Mouse (Mus musculus): ENCODE measurements around the gene Sox6. TPM values are rescaled to one million over a fixed set of nuclear protein-coding genes. Genes with fewer than 3 reads are reported as not detected.

Sox6 gene
- polyA plus RNA-seq, 1 experiment, result 3.9 TPM

GRCm38 (mm10) chr7:115545585-115546374 lies 492.8 kb downstream of the Sox6 start:
- Histone ChIP-seq H3K4me3 (replicated peaks; ENCODE audit: extremely low read depth, low read depth, low read length) (no peak overlapping the region), H3K4me1 (ENCODE audit: control insufficient read depth, insufficient read depth, low read length) (no peaks in the 10 kb centered on the region)
- TF ChIP-seq POLR2A (IDR thresholded peaks at IDR 0.05; ENCODE audit: borderline replicate concordance, extremely low read depth, low read depth, low read length), result no peak
- DNase-seq, result no peak
- WGBS, result 91% methylated on average over 4 of the region's 4 CpGs

DNA sequence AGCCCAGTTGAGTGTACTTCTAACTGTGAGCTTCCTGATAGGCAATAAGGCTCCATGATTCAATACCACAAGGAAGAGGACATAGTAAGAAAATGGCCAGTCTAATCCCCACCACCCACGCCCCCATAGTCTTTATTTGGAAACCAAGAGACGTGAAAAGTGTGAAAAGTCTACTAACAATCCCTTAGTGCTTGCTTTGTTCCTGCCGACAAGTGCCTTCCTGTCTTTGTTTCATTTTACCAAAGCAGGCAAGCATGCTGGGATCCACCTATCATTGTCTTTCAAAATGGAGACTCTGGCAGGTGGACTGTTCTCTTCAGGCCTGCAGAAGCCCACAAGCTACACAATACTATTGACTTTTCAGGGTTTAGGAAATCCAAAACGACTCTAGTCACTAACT lies 495.0 kb downstream of the Sox6 start:
- DNase-seq, result no peak
- TF ChIP-seq CTCF (IDR thresholded peaks at IDR 0.05; ENCODE audit: insufficient read depth, low read length) (no peak), POLR2A (IDR thresholded peaks at IDR 0.05; ENCODE audit: borderline replicate concordance, extremely low read depth, low read depth, low read length) (no peak)
- 52% methylated on average over 4 of the region's 4 CpGs for WGBS
- Histone ChIP-seq H3K4me3 (replicated peaks; ENCODE audit: extremely low read depth, low read depth, low read length) (no peak overlapping the region), H3K4me1 (ENCODE audit: control insufficient read depth, insufficient read depth, low read length) (no peaks in the 10 kb centered on the region)

DNA sequence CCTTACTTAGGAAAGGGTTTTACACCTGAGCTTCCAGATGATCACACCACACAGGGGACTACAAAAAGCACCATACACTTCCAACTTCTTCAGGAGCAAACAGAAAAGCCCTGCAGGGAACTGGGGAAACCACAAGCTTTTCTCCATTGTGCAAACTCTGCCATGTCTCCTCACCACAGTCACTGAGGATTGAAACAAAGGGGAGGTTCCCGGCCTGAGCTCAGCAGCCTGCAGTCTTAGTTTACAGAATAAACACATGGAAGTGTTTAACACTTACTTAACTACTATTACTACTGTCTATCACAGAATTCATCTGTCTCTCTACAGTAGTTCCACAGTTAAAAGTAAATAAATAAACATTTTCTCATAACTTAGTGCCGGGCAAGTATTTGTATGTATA lies 498.3 kb downstream of the Sox6 start:
- no peak for DNase-seq
- 41% methylated on average over 2 of the region's 2 CpGs for WGBS
- H3K4me3 ChIP-seq (replicated peaks; ENCODE audit: extremely low read depth, low read depth, low read length), result no peak overlapping the region
- no peak for TF ChIP-seq POLR2A (IDR thresholded peaks at IDR 0.05; ENCODE audit: borderline replicate concordance, extremely low read depth, low read depth, low read length)
- TF ChIP-seq CTCF (IDR thresholded peaks at IDR 0.05; ENCODE audit: insufficient read depth, low read length), result no peak
- no peaks in the 10 kb centered on the region for H3K4me1 ChIP-seq (ENCODE audit: control insufficient read depth, insufficient read depth, low read length)

DNA sequence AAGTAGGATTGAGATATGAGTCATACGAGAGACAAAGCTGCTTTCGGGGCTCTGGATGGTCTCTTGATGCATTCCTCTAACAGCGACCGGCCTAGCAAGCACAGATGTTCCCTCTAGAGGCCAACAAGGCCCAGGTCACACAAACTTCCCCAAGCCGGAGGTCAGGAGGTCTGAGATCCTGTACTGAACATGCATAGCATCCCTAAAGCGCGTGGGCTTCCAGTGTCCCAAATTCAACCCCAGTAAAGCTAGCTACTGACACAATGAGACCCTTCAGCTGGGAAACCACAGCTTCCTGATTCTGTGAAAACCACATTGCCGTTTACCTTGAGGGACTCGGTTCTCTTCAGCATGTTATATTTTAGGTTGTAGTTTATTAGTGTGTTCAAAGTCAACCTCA lies 499.6 kb downstream of the Sox6 start:
- H3K4me1 ChIP-seq (ENCODE audit: control insufficient read depth, insufficient read depth, low read length), result no peaks in the 10 kb centered on the region
- 71% methylated on average over 9 of the region's 9 CpGs for WGBS
- no peak for DNase-seq
- H3K4me3 ChIP-seq (replicated peaks; ENCODE audit: extremely low read depth, low read depth, low read length), result no peak overlapping the region
- TF ChIP-seq CTCF (IDR thresholded peaks at IDR 0.05; ENCODE audit: insufficient read depth, low read length) (no peak), POLR2A (IDR thresholded peaks at IDR 0.05; ENCODE audit: borderline replicate concordance, extremely low read depth, low read depth, low read length) (no peak)

GRCm38 (mm10) chr7:115537636-115538035 lies 501.0 kb downstream of the Sox6 start:
- Histone ChIP-seq H3K4me1 (ENCODE audit: control insufficient read depth, insufficient read depth, low read length) (no peaks in the 10 kb centered on the region), H3K4me3 (replicated peaks; ENCODE audit: extremely low read depth, low read depth, low read length) (no peak overlapping the region)
- WGBS, result 90% methylated on average over 3 of the region's 3 CpGs
- no peak for DNase-seq
- no peak for TF ChIP-seq POLR2A (IDR thresholded peaks at IDR 0.05; ENCODE audit: borderline replicate concordance, extremely low read depth, low read depth, low read length)
- no peak for TF ChIP-seq CTCF (IDR thresholded peaks at IDR 0.05; ENCODE audit: insufficient read depth, low read length)

DNA sequence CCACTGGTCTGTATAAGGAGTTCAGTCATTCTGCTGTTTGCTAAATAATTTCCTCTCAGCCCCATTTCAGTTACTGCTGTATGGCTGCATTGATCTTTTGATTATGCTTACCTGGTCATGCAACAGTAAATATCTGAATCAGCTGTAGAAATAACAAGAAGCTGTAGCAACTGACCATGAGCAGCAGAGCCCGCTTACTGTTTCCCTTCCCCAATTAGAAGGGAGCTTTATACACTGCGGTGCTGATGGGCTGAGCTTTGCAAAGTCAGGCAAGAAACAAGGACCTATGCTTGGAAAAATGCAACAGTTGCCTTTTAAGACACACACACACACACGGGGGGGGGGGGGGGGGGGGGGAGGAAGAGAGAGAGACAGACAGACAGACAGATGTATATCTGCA lies 502.1 kb downstream of the Sox6 start:
- no peak for DNase-seq
- H3K4me3 ChIP-seq (replicated peaks; ENCODE audit: extremely low read depth, low read depth, low read length), result no peak overlapping the region
- TF ChIP-seq CTCF (IDR thresholded peaks at IDR 0.05; ENCODE audit: insufficient read depth, low read length), result no peak
- TF ChIP-seq POLR2A (IDR thresholded peaks at IDR 0.05; ENCODE audit: borderline replicate concordance, extremely low read depth, low read depth, low read length), result no peak
- H3K4me1 ChIP-seq (ENCODE audit: control insufficient read depth, insufficient read depth, low read length), result no peaks in the 10 kb centered on the region
- 72% methylated on average over 3 of the region's 3 CpGs for WGBS

- WGBS, result 45% methylated on average over 1 of the region's 1 CpGs
- DNase-seq, result no peak
- H3K4me1 ChIP-seq (ENCODE audit: control insufficient read depth, insufficient read depth, low read length), result no peaks in the 10 kb centered on the region
- no peak for TF ChIP-seq CTCF (IDR thresholded peaks at IDR 0.05; ENCODE audit: insufficient read depth, low read length)
- no peak for TF ChIP-seq POLR2A (IDR thresholded peaks at IDR 0.05; ENCODE audit: borderline replicate concordance, extremely low read depth, low read depth, low read length)
- H3K4me3 ChIP-seq (replicated peaks; ENCODE audit: extremely low read depth, low read depth, low read length), result no peak overlapping the region
Measured at GRCm38 (mm10) chr7:115531875-115532274, 506.7 kb downstream of the Sox6 start.

DNA sequence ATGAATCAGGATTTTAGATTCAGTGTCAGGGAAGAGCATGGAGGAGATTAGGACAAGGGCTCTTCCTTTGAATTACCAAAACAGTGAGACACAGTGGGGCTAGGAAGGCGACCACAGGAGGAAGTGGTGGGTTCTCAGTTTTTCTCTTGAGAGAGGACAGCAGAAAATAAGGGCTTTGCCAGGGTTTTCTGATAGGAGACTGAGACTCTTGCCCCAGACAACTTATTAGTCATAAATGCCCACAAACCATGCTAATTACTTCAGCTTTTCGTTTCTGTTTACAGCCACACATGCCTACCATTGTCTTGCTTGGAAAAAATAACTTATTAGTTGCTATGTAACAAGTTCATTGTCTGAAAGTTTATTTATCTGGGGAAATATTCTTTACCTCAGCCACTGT lies 507.4 kb downstream of the Sox6 start:
- TF ChIP-seq POLR2A (IDR thresholded peaks at IDR 0.05; ENCODE audit: borderline replicate concordance, extremely low read depth, low read depth, low read length) (no peak), CTCF (IDR thresholded peaks at IDR 0.05; ENCODE audit: insufficient read depth, low read length) (no peak)
- Histone ChIP-seq H3K4me3 (replicated peaks; ENCODE audit: extremely low read depth, low read depth, low read length) (no peak overlapping the region), H3K4me1 (ENCODE audit: control insufficient read depth, insufficient read depth, low read length) (no peaks in the 10 kb centered on the region)
- WGBS, result 38% methylated on average over 2 of the region's 2 CpGs
- no peak for DNase-seq

GRCm38 (mm10) chr7:115517701-115518100 lies 520.9 kb downstream of the Sox6 start:
- 67% methylated on average over 1 of the region's 1 CpGs for WGBS
- H3K4me3 ChIP-seq (replicated peaks; ENCODE audit: extremely low read depth, low read depth, low read length), result no peak overlapping the region
- no peak for DNase-seq
- no peaks in the 10 kb centered on the region for H3K4me1 ChIP-seq (ENCODE audit: control insufficient read depth, insufficient read depth, low read length)
- TF ChIP-seq POLR2A (IDR thresholded peaks at IDR 0.05; ENCODE audit: borderline replicate concordance, extremely low read depth, low read depth, low read length) (no peak), CTCF (IDR thresholded peaks at IDR 0.05; ENCODE audit: insufficient read depth, low read length) (no peak)

- 94% methylated on average over 8 of the region's 8 CpGs for WGBS
- no peak for DNase-seq
- TF ChIP-seq CTCF (IDR thresholded peaks at IDR 0.05; ENCODE audit: insufficient read depth, low read length), result no peak
- TF ChIP-seq POLR2A (IDR thresholded peaks at IDR 0.05; ENCODE audit: borderline replicate concordance, extremely low read depth, low read depth, low read length), result no peak
- Histone ChIP-seq H3K4me1 (ENCODE audit: control insufficient read depth, insufficient read depth, low read length) (no peaks in the 10 kb centered on the region), H3K4me3 (replicated peaks; ENCODE audit: extremely low read depth, low read depth, low read length) (no peak overlapping the region)
Measured at GRCm38 (mm10) chr7:115513681-115514080, 524.9 kb downstream of the Sox6 start.

All from lung, adult 2 months (tissue).